In genomic region chr10:26202708-26203368, GRCm38 (mm10) we compare ENCODE assay signal across 26 mouse cellular contexts. TPM values are rescaled to one million over a fixed set of nuclear protein-coding genes. Genes with fewer than 3 reads are reported as not detected.
DNase-seq lines count a peak whose midpoint lies in the region; ATAC-seq lines count a peak whose summit lies in the region.
"Had no signal": no experiment of that assay in that cellular context is flagged by ENCODE, and none has a peak within 500 bp of the region (broad histone marks: within the 10 kb centered on the region; RNA-seq: fewer than 3 reads in every experiment).

No protein-coding gene starts in this region.

- no peak for DNase-seq in frontal cortex, postnatal 14 days (ENCODE audit: low spot score in 2 of 2)
- peak; percentile 17 to 29 for DNase-seq in right cerebral cortex, adult 2 months (ENCODE audit: low spot score in 2 of 2)
- DNase-seq in right cerebral cortex, postnatal 25 days: no peak
- DNase-seq in urinary bladder, postnatal 36 days (ENCODE audit: low spot score in 2 of 2): no peak
- DNase-seq in gastrocnemius, adult 8-10 months (ENCODE audit: low spot score in 2 of 2): no peak
- no peak for DNase-seq in kidney, adult 11 months
- DNase-seq: adrenal gland, adult 8-10 months; adrenal gland, postnatal 36 days; B cell, adult 2 months; cerebellum, adult 11 months; cerebellum, adult 8-10 months; cerebellum, postnatal 14 days; embryo, embryonic 11 days; gastrocnemius, postnatal 10 days; heart, adult 18-20 months; heart, postnatal 10 days; heart, postnatal 4 days had no signal

- peak; percentile 84 for ATAC-seq in frontal cortex, adult (ENCODE audit: low TSS enrichment)
- ATAC-seq in inflammation-experienced regulatory T-cells, adult 6 months: peak; percentile 82
- ATAC-seq: forebrain, embryonic 14.5 days; hindbrain, embryonic 16.5 days had no signal

RNA-seq across cellular contexts. Expression of gene Samd3, which starts 26.7 kb away (rescaled TPM):
- 10 to 100 TPM in 1 of 3 experiments, 1 to 10 TPM in 2; 1.4 to 21.9 (median 1.7) TPM for polyA plus RNA-seq in inflammation-experienced regulatory T-cells, adult 6 months (2017; shearing (Covaris generic))
- not detected for total RNA-seq in gastrocnemius, adult 8-10 months (2022)
- total RNA-seq: adrenal gland, postnatal 36 days; common myeloid progenitor, adult 5-6 weeks; ES-E14; gastrocnemius, postnatal 10 days; gastrocnemius, postnatal 4 days; heart, adult 18-20 months; heart, postnatal 10 days; heart, postnatal 4 days had no signal
- polyA plus RNA-seq: erythroblast, embryonic 14.5 days; heart, embryonic 14.5 days had no signal

Comparison
In these comparisons a context has a peak if more than half of its experiments do, and no peak if none do; other contexts are left out.
1. DNase-seq: peak in right cerebral cortex, adult 2 months (2 of 2); none in frontal cortex, postnatal 14 days (0 of 2), right cerebral cortex, postnatal 25 days (single experiment), urinary bladder, postnatal 36 days (0 of 2), gastrocnemius, adult 8-10 months (0 of 2) and kidney, adult 11 months (single experiment).